Mouse (Mus musculus): ENCODE data around the gene Med25. TPM values are rescaled to one million over a fixed set of nuclear protein-coding genes. Genes with fewer than 3 reads are reported as not detected.

The Med25 gene
- polyA plus RNA-seq, 1 experiment from 2014 or later = 64.4 TPM

- WGBS = 93% methylated on average over 2 of the region's 2 CpGs
- Histone ChIP-seq H3K36me3 (ENCODE audit: control insufficient read depth, insufficient read depth, low read length) (peaks cover 10% of the 10 kb centered on the region), H3K9me3 (ENCODE audit: control insufficient read depth, low read length) (no peaks in the 10 kb centered on the region)
Measured at GRCm38 (mm10) chr7:44914396-44914795, 21.9 kb upstream of the Med25 start.

GRCm38 (mm10) chr7:44908706-44909476 is 16.4 kb upstream of the Med25 start:
- peaks cover 37% of the 10 kb centered on the region for H3K36me3 ChIP-seq (ENCODE audit: control insufficient read depth, insufficient read depth, low read length)
- peak; percentile 56 for ATAC-seq (ENCODE audit: low FRiP score, low TSS enrichment)
- H3K4me3 ChIP-seq (ENCODE audit: low read depth, low read length) = no peak overlapping the region
- no peak overlapping the region for H3K9ac ChIP-seq (ENCODE audit: low read length)
- DNase-seq (ENCODE audit: low spot score) = no peak
- H3K9me3 ChIP-seq (ENCODE audit: control insufficient read depth, low read length) = no peaks in the 10 kb centered on the region
- H3K27ac ChIP-seq (replicated peaks) = no peak overlapping the region
- TF ChIP-seq CTCF (IDR thresholded peaks at IDR 0.05; ENCODE audit: low read depth) (no peak), EP300 (optimal IDR thresholded peaks at IDR 0.05) (no peak)
- WGBS = 85% methylated on average over 15 of the region's 15 CpGs
- no peaks in the 10 kb centered on the region for H3K27me3 ChIP-seq (ENCODE audit: control insufficient read depth, insufficient read depth, low read length)
- H3K4me2 ChIP-seq (replicated peaks; ENCODE audit: low read depth) = no peak overlapping the region
- no peaks in the 10 kb centered on the region for H3K4me1 ChIP-seq (replicated peaks; ENCODE audit: control insufficient read depth, insufficient read depth)

More at GRCm38 (mm10) chr7:44914396-44914795, 21.9 kb upstream of the Med25 start:
- no peak overlapping the region for H3K4me2 ChIP-seq (replicated peaks; ENCODE audit: low read depth)
- TF ChIP-seq EP300 (optimal IDR thresholded peaks at IDR 0.05) (no peak), CTCF (IDR thresholded peaks at IDR 0.05; ENCODE audit: low read depth) (no peak)
- ATAC-seq (ENCODE audit: low FRiP score, low TSS enrichment) (no peak), DNase-seq (ENCODE audit: low spot score) (no peak)
- no peak overlapping the region for H3K9ac ChIP-seq (ENCODE audit: low read length)
- no peaks in the 10 kb centered on the region for H3K4me1 ChIP-seq (replicated peaks; ENCODE audit: control insufficient read depth, insufficient read depth)
- H3K4me3 ChIP-seq (ENCODE audit: low read depth, low read length) = no peak overlapping the region
- H3K27me3 ChIP-seq (ENCODE audit: control insufficient read depth, insufficient read depth, low read length) = no peaks in the 10 kb centered on the region
- H3K27ac ChIP-seq (replicated peaks) = no peak overlapping the region

GRCm38 (mm10) chr7:44905430-44905829 is 12.9 kb upstream of the Med25 start:
- Histone ChIP-seq H3K9me3 (ENCODE audit: control insufficient read depth, low read length) (no peaks in the 10 kb centered on the region), H3K27ac (replicated peaks) (no peak overlapping the region), H3K9ac (ENCODE audit: low read length) (no peak overlapping the region), H3K27me3 (ENCODE audit: control insufficient read depth, insufficient read depth, low read length) (no peaks in the 10 kb centered on the region), H3K4me2 (replicated peaks; ENCODE audit: low read depth) (no peak overlapping the region), H3K4me1 (replicated peaks; ENCODE audit: control insufficient read depth, insufficient read depth) (no peaks in the 10 kb centered on the region; the same call in 1 of the 2 replicates), H3K36me3 (ENCODE audit: control insufficient read depth, insufficient read depth, low read length) (peaks cover 38% of the 10 kb centered on the region), H3K4me3 (ENCODE audit: low read depth, low read length) (no peak overlapping the region)
- 88% methylated on average over 20 of the region's 20 CpGs for WGBS
- TF ChIP-seq CTCF (IDR thresholded peaks at IDR 0.05; ENCODE audit: low read depth) = no peak
- DNase-seq (ENCODE audit: low spot score) (no peak), ATAC-seq (ENCODE audit: low FRiP score, low TSS enrichment) (no peak)

- TF ChIP-seq EP300 (optimal IDR thresholded peaks at IDR 0.05) (no peak), CTCF (IDR thresholded peaks at IDR 0.05; ENCODE audit: low read depth) (peak; percentile 61)
- peak overlapping the region; percentile 35; the same call in 1 of the 2 replicates for H3K9ac ChIP-seq (ENCODE audit: low read length)
- H3K36me3 ChIP-seq (ENCODE audit: control insufficient read depth, insufficient read depth, low read length) = peaks cover 28% of the 10 kb centered on the region
- DNase-seq (ENCODE audit: low spot score) = peak; percentile 91
- H3K4me1 ChIP-seq (replicated peaks; ENCODE audit: control insufficient read depth, insufficient read depth) = no peaks in the 10 kb centered on the region; the same call in none of the 2 replicates
- H3K4me2 ChIP-seq (replicated peaks; ENCODE audit: low read depth) = peak overlapping the region; percentile 54
- H3K9me3 ChIP-seq (ENCODE audit: control insufficient read depth, low read length) = no peaks in the 10 kb centered on the region
- 22% methylated on average over 20 of the region's 21 CpGs for WGBS
- peak overlapping the region; percentile 73 for H3K27ac ChIP-seq (replicated peaks)
- no peaks in the 10 kb centered on the region for H3K27me3 ChIP-seq (ENCODE audit: control insufficient read depth, insufficient read depth, low read length)
- peak overlapping the region; percentile 35 for H3K4me3 ChIP-seq (ENCODE audit: low read depth, low read length)
- peak; percentile 59 for ATAC-seq (ENCODE audit: low FRiP score, low TSS enrichment)
Measured at GRCm38 (mm10) chr7:44901230-44901722, 8.8 kb upstream of the Med25 start.

- Histone ChIP-seq H3K36me3 (ENCODE audit: control insufficient read depth, insufficient read depth, low read length) (peaks cover 25% of the 10 kb centered on the region), H3K27me3 (ENCODE audit: control insufficient read depth, insufficient read depth, low read length) (no peaks in the 10 kb centered on the region), H3K4me3 (ENCODE audit: low read depth, low read length) (no peak overlapping the region), H3K9ac (ENCODE audit: low read length) (no peak overlapping the region), H3K27ac (replicated peaks) (no peak overlapping the region; the same call in 1 of the 2 replicates), H3K4me2 (replicated peaks; ENCODE audit: low read depth) (no peak overlapping the region), H3K4me1 (replicated peaks; ENCODE audit: control insufficient read depth, insufficient read depth) (no peaks in the 10 kb centered on the region; the same call in none of the 2 replicates), H3K9me3 (ENCODE audit: control insufficient read depth, low read length) (no peaks in the 10 kb centered on the region)
- WGBS = 87% methylated on average over 11 of the region's 11 CpGs
- ATAC-seq (ENCODE audit: low FRiP score, low TSS enrichment) (no peak), DNase-seq (ENCODE audit: low spot score) (no peak)
- no peak for TF ChIP-seq EP300 (optimal IDR thresholded peaks at IDR 0.05)
- TF ChIP-seq CTCF (IDR thresholded peaks at IDR 0.05; ENCODE audit: low read depth) = no peak
Measured at GRCm38 (mm10) chr7:44900632-44901031, 8.1 kb upstream of the Med25 start.

GRCm38 (mm10) chr7:44898607-44899006 is 6.1 kb upstream of the Med25 start:
- WGBS = 33% methylated on average over 19 of the region's 19 CpGs
- peak; percentile 25 for ATAC-seq (ENCODE audit: low FRiP score, low TSS enrichment)
- peak overlapping the region; percentile 29 for H3K4me2 ChIP-seq (replicated peaks; ENCODE audit: low read depth)

More at GRCm38 (mm10) chr7:44898607-44899006, 6.1 kb upstream of the Med25 start:
- H3K27me3 ChIP-seq (ENCODE audit: control insufficient read depth, insufficient read depth, low read length) = no peaks in the 10 kb centered on the region
- peaks cover 6% of the 10 kb centered on the region for H3K36me3 ChIP-seq (ENCODE audit: control insufficient read depth, insufficient read depth, low read length)
- no peaks in the 10 kb centered on the region; the same call in none of the 2 replicates for H3K4me1 ChIP-seq (replicated peaks; ENCODE audit: control insufficient read depth, insufficient read depth)
- H3K9ac ChIP-seq (ENCODE audit: low read length) = no peak overlapping the region
- peak; percentile 78 for DNase-seq (ENCODE audit: low spot score)
- no peak overlapping the region for H3K27ac ChIP-seq (replicated peaks)
- H3K9me3 ChIP-seq (ENCODE audit: control insufficient read depth, low read length) = no peaks in the 10 kb centered on the region
- TF ChIP-seq CTCF (IDR thresholded peaks at IDR 0.05; ENCODE audit: low read depth) (peak; percentile 64), EP300 (optimal IDR thresholded peaks at IDR 0.05) (no peak)
- no peak overlapping the region for H3K4me3 ChIP-seq (ENCODE audit: low read depth, low read length)
